8 mouse cellular contexts compared by ENCODE assay signal in the genomic region with DNA sequence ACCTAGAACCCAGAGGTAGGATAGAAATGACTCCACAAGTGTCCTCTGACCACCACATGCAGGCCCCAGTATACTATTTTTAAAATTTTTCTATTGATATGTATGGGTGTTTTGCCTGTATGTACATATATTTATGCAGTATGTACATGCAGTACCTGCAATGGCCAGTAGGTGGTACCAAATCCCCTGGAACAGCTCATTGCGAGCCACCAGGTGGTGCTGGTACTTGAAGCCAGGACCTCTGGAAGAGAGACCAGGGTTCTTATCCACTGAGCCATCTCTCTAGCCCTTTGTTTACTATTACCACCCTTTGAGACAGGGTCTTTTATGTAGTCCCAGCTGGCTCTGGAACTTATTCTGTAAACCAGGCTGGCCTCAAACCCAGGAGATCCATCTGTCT. TPM values are rescaled to one million over a fixed set of nuclear protein-coding genes. Genes with fewer than 3 reads are reported as not detected.
A peak's percentile ranks its signal among the peaks of the same experiment; 100 is the strongest.
DNase-seq lines count a peak whose midpoint lies in the region; ATAC-seq lines count a peak whose summit lies in the region.

No protein-coding gene starts in this region.

- H3K27me3 ChIP-seq in liver, embryonic 13.5 days, result no peaks in the 10 kb centered on the region

- H3K4me2 ChIP-seq in liver, embryonic 13.5 days, result no peak overlapping the region

- H3K27ac ChIP-seq in liver, embryonic 13.5 days, result peak overlapping the region; percentile 98; the same call in 1 of the 2 replicates

- H3K4me3 ChIP-seq in liver, embryonic 13.5 days (replicated peaks), result no peak overlapping the region

- no peaks in the 10 kb centered on the region for H3K9me3 ChIP-seq in liver, embryonic 13.5 days (replicated peaks)

- no peak overlapping the region for H3K9ac ChIP-seq in liver, embryonic 13.5 days

- H3K36me3 ChIP-seq in liver, embryonic 13.5 days, result peaks cover 11% of the 10 kb centered on the region

- peak; percentile 44 for DNase-seq in right cerebral cortex, adult 18-20 months
- DNase-seq in right cerebral cortex, postnatal 25 days, result no peak
- peak; percentile 71 for DNase-seq in adipocyte (ENCODE audit: low spot score)
- DNase-seq in embryo, embryonic 10.5 days (ENCODE audit: low spot score), result peak; percentile 84
- DNase-seq in heart, postnatal 4 days, result peak; percentile 80
- DNase-seq in liver, embryonic 13.5 days, result peak; percentile 78
- DNase-seq in retina, postnatal 1 day, result peak; percentile 85
- peak; percentile 39 for DNase-seq in yolk sac, embryonic 10.5 days (ENCODE audit: low spot score)

- 10% methylated on average over 1 of the region's 1 CpGs for WGBS in liver, embryonic 13.5 days (ENCODE audit: insufficient replicate concordance)

- ATAC-seq in liver, embryonic 13.5 days (ENCODE audit: low read depth), result no peak

- H3K4me1 ChIP-seq in liver, embryonic 13.5 days (replicated peaks), result peaks cover 50% of the 10 kb centered on the region

RNA-seq across cellular contexts. Expression of gene Slc9a8, which starts 2.3 kb away (rescaled TPM):
- total RNA-seq in heart, postnatal 4 days (2021), result 10 to 100 TPM; 29.4 to 30.5 TPM
- polyA plus RNA-seq in liver, embryonic 13.5 days (2015; fragmentation: Nextera tagmentation; extraction: Ambion mirVana), result 12.0 and 13.4 TPM in 2 replicates
